Mouse (Mus musculus) left cerebral cortex, adult 2 months (tissue): ENCODE measurements around the gene Cldn34c4. TPM values are rescaled to one million over a fixed set of nuclear protein-coding genes. Genes with fewer than 3 reads are reported as not detected.

Experiments used
- DNase-seq, 2 experiments: peaks; one replicate each; pipeline ENCODE4 v3.0.0; 2021 to 2022; ENCODE audit warnings: low spot score in 2 of 2, mixed read lengths in 1 of 2; ENCODE audit errors: extremely low spot score in 1 of 2
- H3K27ac ChIP-seq: fragments of 200-600 bp; 2 replicates; pipeline ENCODE4 v1.8.1; 2022
- H3K4me3 ChIP-seq: fragments of 200-600 bp; 2 replicates; pipeline ENCODE4 v1.8.1; 2022
- CTCF ChIP-seq: fragments of 200-600 bp; IDR thresholded peaks from 2 replicates; pipeline ENCODE4 v1.8.1; 2022; ENCODE audit warnings: antibody characterized with exemption, mild to moderate bottlenecking, moderate library complexity
- intact Hi-C: fragments of 180-260 bp; cut with DNase I; formaldehyde crosslinking; loops from one replicate; pipeline ENCODE4 v1.15.1; 2025
- long read RNA-seq, 2 experiments: library from polyadenylated mRNA; stranded (forward); transcript quantifications; one replicate each; pipeline ENCODE4 v2.0.0; 2021; ENCODE audit warnings: borderline mapping rate in 2 of 2
- total RNA-seq, 2 experiments: library from RNA; stranded (reverse); gene quantifications; 2 replicates each; pipeline ENCODE4 v1.2.3; 2021

The Cldn34c4 gene
- not detected for total RNA-seq
- long read RNA-seq, experiment 1 = 0 reads
- long read RNA-seq, experiment 2 = 0 reads

DNA sequence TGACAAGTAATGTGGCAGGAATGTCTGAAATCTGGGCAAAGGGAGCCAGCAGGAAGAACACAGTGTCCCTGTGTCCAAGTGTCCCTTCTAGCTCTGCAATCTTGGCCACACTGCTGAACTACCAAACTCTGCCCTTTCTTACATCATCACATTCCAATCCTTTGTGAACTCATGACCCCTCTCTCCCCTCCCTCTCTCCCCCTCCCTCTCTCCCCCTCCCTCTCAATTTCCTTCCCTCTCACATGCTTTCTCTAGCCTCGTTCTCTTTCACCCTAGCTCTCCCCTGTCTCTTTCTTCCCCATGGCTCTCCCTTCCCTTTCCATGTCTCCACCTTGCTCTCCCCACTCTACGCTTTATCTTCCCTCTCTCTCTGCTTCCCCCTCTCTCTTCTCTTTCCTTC, at the start of gene Cldn34c4:
TSS of gene Cldn34c4 (minus strand) at position 101 of the 400 bp plus-strand sequence.
- H3K4me3 ChIP-seq = no peak within 1 kb of the TSS
- H3K27ac ChIP-seq = no peak within 1 kb of the TSS
- no peak for TF ChIP-seq CTCF
- intact Hi-C loops = no loop called here
- no peak for DNase-seq

DNA sequence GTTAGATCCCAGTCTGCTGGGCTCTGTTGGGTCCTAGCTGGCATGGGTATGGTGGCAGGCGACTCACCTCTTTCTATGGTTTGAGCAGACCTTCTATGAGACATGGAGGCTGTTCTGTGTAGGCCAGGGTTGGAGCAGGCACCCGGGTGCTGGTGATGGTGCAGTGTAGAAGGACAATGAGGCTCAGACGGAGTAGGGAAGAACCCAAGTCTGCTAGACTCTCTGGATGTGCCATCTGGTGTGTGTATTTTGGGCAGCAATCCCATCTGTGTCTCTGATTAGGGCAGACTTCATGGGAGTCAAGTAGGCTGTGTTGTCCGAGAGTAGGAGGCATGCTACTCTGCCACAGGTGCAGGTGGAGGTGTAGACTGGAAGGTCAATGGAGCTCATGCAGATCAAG, 10.7 kb upstream of the Cldn34c4 start:
- H3K4me3 ChIP-seq = no peak overlapping the region
- intact Hi-C loops = no loop called here
- no peak for DNase-seq

More for the DNA sequence above, 10.7 kb upstream of the Cldn34c4 start:
- TF ChIP-seq CTCF = no peak
- no peak overlapping the region for H3K27ac ChIP-seq
